Mouse (Mus musculus) stomach, adult 2 months (tissue): ENCODE data around the gene Scgb1b15. TPM values are rescaled to one million over a fixed set of nuclear protein-coding genes. Genes with fewer than 3 reads are reported as not detected.

Source experiments
- polyA plus RNA-seq: library from polyadenylated mRNA; depleted of rRNA; stranded (reverse); fragments of >200 nt; gene quantifications from 2 replicates; pipeline ENCODE4 v1.2.3, GENCODE M21; 2012; rRNA removed

The Scgb1b15 gene
- polyA plus RNA-seq, result not detected in 2 replicates

DNA sequence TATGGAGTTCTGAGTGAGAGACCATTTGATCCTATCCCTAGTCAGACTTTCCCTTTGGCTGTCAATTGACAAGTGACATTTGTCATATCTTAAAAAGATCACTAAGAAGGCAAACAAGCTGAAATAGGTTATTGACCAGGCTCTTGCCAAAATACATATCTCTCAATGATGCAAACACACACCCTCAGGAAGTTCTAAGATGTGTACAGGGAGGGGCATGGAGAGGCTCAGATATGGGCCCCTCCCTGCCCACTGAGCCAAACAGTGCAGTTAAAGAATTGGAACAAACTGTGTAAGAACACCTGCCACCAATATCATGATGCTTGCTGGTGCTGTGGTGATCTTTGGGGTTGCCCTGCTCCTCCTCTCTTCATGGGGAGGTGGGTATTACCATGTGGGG is at the start of gene Scgb1b15:
Gene Scgb1b15, plus strand, starts transcription at position 301 of the 400 bp plus-strand sequence.

DNA sequence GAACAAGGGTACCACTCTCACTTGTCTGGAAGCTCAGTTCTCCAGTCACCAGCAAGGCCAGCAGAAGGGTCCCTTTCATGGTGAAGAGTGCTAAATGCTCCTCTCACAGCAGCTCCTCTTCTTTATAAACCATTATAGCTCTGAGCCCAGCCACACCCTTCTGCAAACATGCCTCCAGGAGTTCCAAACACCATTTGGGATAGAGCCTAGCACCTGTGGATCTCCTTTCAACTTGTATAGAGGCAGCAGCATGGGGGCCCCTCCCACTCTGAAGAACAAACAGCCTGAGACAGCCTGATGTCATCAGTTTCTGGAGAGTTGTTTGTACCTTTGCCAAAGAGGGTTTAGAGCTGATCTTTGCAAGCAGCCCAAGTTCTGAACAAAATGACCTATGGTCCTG is 6.8 kb upstream of the Scgb1b15 start, which contains the start of gene Scgb2b15:
Gene Scgb2b15, minus strand, starts transcription at position 101 of the 400 bp plus-strand sequence.

Other genes with a start within 250 kb of the Scgb1b15 start
- not detected in 2 replicates for gene Scgb2b15, start 6.9 kb upstream of the Scgb1b15 start, polyA plus RNA-seq
- gene Scgb2b17, start 220.0 kb downstream of the Scgb1b15 start, polyA plus RNA-seq, result not detected in 2 replicates
- gene Scgb1b17, start 226.9 kb downstream of the Scgb1b15 start, polyA plus RNA-seq, result not detected in 2 replicates